Mouse (Mus musculus) ES-Bruce4 (cell line): ENCODE measurements around the gene Pigx.

ENCODE experiments used
- CTCF ChIP-seq: IDR thresholded peaks from one replicate; pipeline ENCODE4 v1.8.1; 2011; ENCODE audit warnings: low read depth, low read length
- EP300 ChIP-seq: IDR thresholded peaks from 2 replicates; pipeline ENCODE4 v1.6.1; 2011; ENCODE audit warnings: low read depth, low read length; ENCODE audit not compliant: insufficient read depth
- POLR2A ChIP-seq: IDR thresholded peaks from one replicate; pipeline ENCODE4 v1.8.1; 2011; ENCODE audit warnings: low read length; ENCODE audit not compliant: insufficient read depth

GRCm38 (mm10) chr16:32075762-32076161 is 23.8 kb downstream of the Pigx start:
- TF ChIP-seq CTCF (no peak), POLR2A (no peak), EP300 (no peak)
